Mouse (Mus musculus) midbrain, embryonic 13.5 days (tissue): ENCODE results near the gene Ctr9. TPM values are rescaled to one million over a fixed set of nuclear protein-coding genes. Genes with fewer than 3 reads are reported as not detected.

ENCODE experiments used
- ATAC-seq: fragments of 200-750 bp; cut with Nextera tagmentation; 2 replicates; pipeline ENCODE4 v1.8.0; 2017; ENCODE audit warnings: mild to moderate bottlenecking, moderate TSS enrichment, moderate library complexity
- H3K27ac ChIP-seq: fragments of 300-500 bp; sonication (generic); 2 replicates; pipeline ENCODE4 v1.5.1; 2015; ENCODE audit warnings: inconsistent platforms, mild to moderate bottlenecking, moderate library complexity
- H3K27me3 ChIP-seq: fragments of 300-500 bp; sonication (generic); 2 replicates; pipeline ENCODE4 v1.6.1; 2015; ENCODE audit warnings: mild to moderate bottlenecking, inconsistent platforms
- H3K36me3 ChIP-seq: fragments of 300-500 bp; sonication (generic); 2 replicates; pipeline ENCODE4 v1.6.1; 2015; ENCODE audit warnings: mild to moderate bottlenecking, inconsistent platforms
- H3K4me1 ChIP-seq: fragments of 300-500 bp; sonication (generic); replicated peaks from 2 replicates; pipeline ENCODE4 v1.6.1; 2015; ENCODE audit warnings: inconsistent platforms
- H3K4me2 ChIP-seq: fragments of 300-500 bp; sonication (generic); replicated peaks from 2 replicates; pipeline ENCODE4 v1.6.1; 2015; ENCODE audit warnings: moderate library complexity, mild to moderate bottlenecking, inconsistent platforms
- H3K4me3 ChIP-seq: fragments of 300-500 bp; sonication (generic); replicated peaks from 2 replicates; pipeline ENCODE4 v1.5.1; 2015; ENCODE audit warnings: mild to moderate bottlenecking, inconsistent platforms
- H3K9ac ChIP-seq: fragments of 300-500 bp; sonication (generic); replicated peaks from 2 replicates; pipeline ENCODE4 v1.6.1; 2015; ENCODE audit warnings: mild to moderate bottlenecking, inconsistent platforms
- H3K9me3 ChIP-seq: fragments of 300-500 bp; sonication (generic); 2 replicates; pipeline ENCODE4 v1.6.1; 2016; ENCODE audit warnings: mild to moderate bottlenecking, inconsistent platforms
- WGBS: fragments of 180-500 bp; shearing (Covaris S2); methylation state at CpG from one replicate; pipeline ENCODE4 v1.1.7; 2015; 5-methylcytosine and 5-hydroxymethylcytosine counted together
- polyA plus RNA-seq: library from polyadenylated mRNA; unstranded; fragments of >200 nt; fragmentation: Nextera tagmentation; extraction: Ambion mirVana; gene quantifications from 2 replicates; pipeline ENCODE4 v1.2.1, GENCODE M21; 2015

Gene Ctr9
- polyA plus RNA-seq, 1 experiment from 2014 or later: 99.7 TPM

- Histone ChIP-seq H3K9me3 (no peaks in the 10 kb centered on the region), H3K4me2 (no peak overlapping the region), H3K9ac (no peak overlapping the region), H3K27ac (no peak overlapping the region), H3K36me3 (no peaks in the 10 kb centered on the region), H3K27me3 (no peaks in the 10 kb centered on the region), H3K4me3 (no peak overlapping the region), H3K4me1 (no peaks in the 10 kb centered on the region; the same call in 1 of the 2 replicates)
- ATAC-seq: no peak
- 87% methylated on average over 15 of the region's 15 CpGs for WGBS
Observed at GRCm38 (mm10) chr7:110998887-110999827, 29.6 kb upstream of the Ctr9 start.

GRCm38 (mm10) chr7:111004136-111004840 lies 24.5 kb upstream of the Ctr9 start:
- H3K27me3 ChIP-seq: no peaks in the 10 kb centered on the region
- H3K36me3 ChIP-seq: no peaks in the 10 kb centered on the region
- no peak overlapping the region for H3K27ac ChIP-seq
- no peak for ATAC-seq
- 89% methylated on average over 3 of the region's 3 CpGs for WGBS
- no peak overlapping the region for H3K4me2 ChIP-seq
- H3K9ac ChIP-seq: no peak overlapping the region
- no peaks in the 10 kb centered on the region for H3K9me3 ChIP-seq
- H3K4me1 ChIP-seq: no peaks in the 10 kb centered on the region
- H3K4me3 ChIP-seq: no peak overlapping the region

GRCm38 (mm10) chr7:111014039-111014605 lies 14.6 kb upstream of the Ctr9 start:
- no peaks in the 10 kb centered on the region for H3K36me3 ChIP-seq
- no peak for ATAC-seq
- no peaks in the 10 kb centered on the region for H3K4me1 ChIP-seq
- no peak overlapping the region for H3K27ac ChIP-seq
- WGBS: 82% methylated on average over 7 of the region's 7 CpGs
- no peaks in the 10 kb centered on the region for H3K27me3 ChIP-seq
- no peak overlapping the region for H3K4me3 ChIP-seq
- H3K9me3 ChIP-seq: no peaks in the 10 kb centered on the region
- H3K4me2 ChIP-seq: no peak overlapping the region
- H3K9ac ChIP-seq: no peak overlapping the region

GRCm38 (mm10) chr7:111014893-111015292 lies 13.9 kb upstream of the Ctr9 start:
- WGBS: 40% methylated on average over 5 of the region's 5 CpGs
- no peak overlapping the region for H3K4me3 ChIP-seq
- no peak overlapping the region for H3K27ac ChIP-seq
- no peaks in the 10 kb centered on the region for H3K36me3 ChIP-seq
- H3K4me2 ChIP-seq: no peak overlapping the region
- no peaks in the 10 kb centered on the region for H3K4me1 ChIP-seq
- peak; percentile 69 for ATAC-seq
- H3K27me3 ChIP-seq: no peaks in the 10 kb centered on the region
- no peak overlapping the region for H3K9ac ChIP-seq
- H3K9me3 ChIP-seq: no peaks in the 10 kb centered on the region

GRCm38 (mm10) chr7:111015731-111016130 lies 13.0 kb upstream of the Ctr9 start:
- no peaks in the 10 kb centered on the region for H3K9me3 ChIP-seq
- H3K4me2 ChIP-seq: no peak overlapping the region
- H3K27me3 ChIP-seq: no peaks in the 10 kb centered on the region
- WGBS: 78% methylated on average over 5 of the region's 5 CpGs
- ATAC-seq: no peak
- no peaks in the 10 kb centered on the region for H3K4me1 ChIP-seq
- no peaks in the 10 kb centered on the region for H3K36me3 ChIP-seq
- H3K9ac ChIP-seq: 0 out of 2 replicates have a peak overlapping the region, but pooled peaks have one; percentile 1
- no peak overlapping the region for H3K4me3 ChIP-seq
- no peak overlapping the region for H3K27ac ChIP-seq

- Histone ChIP-seq H3K36me3 (no peaks in the 10 kb centered on the region), H3K4me1 (no peaks in the 10 kb centered on the region), H3K9ac (no peak overlapping the region), H3K27ac (no peak overlapping the region), H3K4me2 (no peak overlapping the region), H3K27me3 (no peaks in the 10 kb centered on the region), H3K9me3 (no peaks in the 10 kb centered on the region), H3K4me3 (no peak overlapping the region)
- no peak for ATAC-seq
- 84% methylated on average over 3 of the region's 3 CpGs for WGBS
Observed at GRCm38 (mm10) chr7:111016921-111017320, 11.8 kb upstream of the Ctr9 start.

- H3K9ac ChIP-seq: no peak overlapping the region
- no peaks in the 10 kb centered on the region for H3K27me3 ChIP-seq
- H3K27ac ChIP-seq: no peak overlapping the region
- H3K4me3 ChIP-seq: no peak overlapping the region
- ATAC-seq: no peak
- H3K4me1 ChIP-seq: peaks cover 6% of the 10 kb centered on the region
- H3K36me3 ChIP-seq: no peaks in the 10 kb centered on the region
- H3K4me2 ChIP-seq: no peak overlapping the region
- 83% methylated on average over 4 of the region's 4 CpGs for WGBS
- H3K9me3 ChIP-seq: no peaks in the 10 kb centered on the region
Observed at GRCm38 (mm10) chr7:111020814-111021213, 7.9 kb upstream of the Ctr9 start.

GRCm38 (mm10) chr7:111024068-111024594 lies 4.6 kb upstream of the Ctr9 start:
- ATAC-seq: no peak
- 23% methylated on average over 8 of the region's 8 CpGs for WGBS
- Histone ChIP-seq H3K27ac (0 out of 2 replicates have a peak overlapping the region, but pooled peaks have one; percentile 30), H3K9me3 (no peaks in the 10 kb centered on the region), H3K36me3 (no peaks in the 10 kb centered on the region), H3K4me2 (no peak overlapping the region), H3K4me1 (peaks cover 9% of the 10 kb centered on the region), H3K9ac (0 out of 2 replicates have a peak overlapping the region, but pooled peaks have one; percentile 25), H3K4me3 (no peak overlapping the region), H3K27me3 (no peaks in the 10 kb centered on the region)

GRCm38 (mm10) chr7:111024912-111025311 lies 3.8 kb upstream of the Ctr9 start:
- ATAC-seq: no peak
- Histone ChIP-seq H3K36me3 (no peaks in the 10 kb centered on the region), H3K4me3 (no peak overlapping the region), H3K9ac (no peak overlapping the region), H3K27ac (no peak overlapping the region), H3K27me3 (no peaks in the 10 kb centered on the region), H3K4me1 (peaks cover 15% of the 10 kb centered on the region), H3K9me3 (no peaks in the 10 kb centered on the region), H3K4me2 (no peak overlapping the region)
- 71% methylated on average over 4 of the region's 4 CpGs for WGBS

- H3K27ac ChIP-seq: peak overlapping the region; percentile 91
- 0% methylated on average over 29 of the region's 29 CpGs for whole genome bisulfite sequencing
- peaks cover 16% of the 10 kb centered on the region for H3K4me1 ChIP-seq
- peak overlapping the region; percentile 85 for H3K9ac ChIP-seq
- peak overlapping the region; percentile 96 for H3K4me3 ChIP-seq
- ATAC-seq: peak; percentile 66; the same call in 1 of the 2 replicates
- peak overlapping the region; percentile 86 for H3K4me2 ChIP-seq
- no peaks in the 10 kb centered on the region for H3K27me3 ChIP-seq
- H3K9me3 ChIP-seq: no peaks in the 10 kb centered on the region
- peaks cover 17% of the 10 kb centered on the region for H3K36me3 ChIP-seq
Observed at GRCm38 (mm10) chr7:111029046-111029553, 349 bp downstream of the Ctr9 start.

GRCm38 (mm10) chr7:111048920-111049319 lies 20.2 kb downstream of the Ctr9 start:
- WGBS: 88% methylated on average over 5 of the region's 5 CpGs
- Histone ChIP-seq H3K4me3 (no peak overlapping the region), H3K9ac (no peak overlapping the region), H3K4me2 (no peak overlapping the region), H3K4me1 (no peaks in the 10 kb centered on the region), H3K27me3 (no peaks in the 10 kb centered on the region), H3K9me3 (no peaks in the 10 kb centered on the region), H3K36me3 (peaks cover 98% of the 10 kb centered on the region), H3K27ac (no peak overlapping the region)
- ATAC-seq: no peak
